Mouse (Mus musculus) brain, embryonic 14.5 days (tissue): Measurements from ENCODE around the gene Psmb11. TPM values are rescaled to one million over a fixed set of nuclear protein-coding genes. Genes with fewer than 3 reads are reported as not detected.
A peak's percentile ranks its signal among the peaks of the same experiment; 100 is the strongest.

Source experiments
- DNase-seq: peaks from one replicate; pipeline ENCODE4 v3.0.0-alpha.2; 2011; ENCODE audit warnings: low read depth
- CTCF ChIP-seq: fragments of 200-500 bp; IDR thresholded peaks from 2 replicates; pipeline ENCODE4 v1.5.1; 2012; ENCODE audit warnings: inconsistent platforms, mild to moderate bottlenecking, moderate library complexity, borderline replicate concordance; ENCODE audit not compliant: insufficient read depth, insufficient read length; ENCODE audit errors: extremely low read depth
- POLR2A ChIP-seq: fragments of 200-500 bp; IDR thresholded peaks from 2 replicates; pipeline ENCODE4 v1.6.1; 2012; ENCODE audit warnings: mild to moderate bottlenecking, inconsistent platforms, borderline replicate concordance; ENCODE audit not compliant: poor library complexity, insufficient read depth, insufficient read length, severe bottlenecking; ENCODE audit errors: extremely low read depth
- polyA plus RNA-seq: library from polyadenylated mRNA; depleted of rRNA; stranded (reverse); fragments of >200 nt; gene quantifications from 2 replicates; pipeline ENCODE4 v1.2.3, GENCODE M21; 2012

The Psmb11 gene
- polyA plus RNA-seq, 1 experiment = 0.07 TPM

DNA sequence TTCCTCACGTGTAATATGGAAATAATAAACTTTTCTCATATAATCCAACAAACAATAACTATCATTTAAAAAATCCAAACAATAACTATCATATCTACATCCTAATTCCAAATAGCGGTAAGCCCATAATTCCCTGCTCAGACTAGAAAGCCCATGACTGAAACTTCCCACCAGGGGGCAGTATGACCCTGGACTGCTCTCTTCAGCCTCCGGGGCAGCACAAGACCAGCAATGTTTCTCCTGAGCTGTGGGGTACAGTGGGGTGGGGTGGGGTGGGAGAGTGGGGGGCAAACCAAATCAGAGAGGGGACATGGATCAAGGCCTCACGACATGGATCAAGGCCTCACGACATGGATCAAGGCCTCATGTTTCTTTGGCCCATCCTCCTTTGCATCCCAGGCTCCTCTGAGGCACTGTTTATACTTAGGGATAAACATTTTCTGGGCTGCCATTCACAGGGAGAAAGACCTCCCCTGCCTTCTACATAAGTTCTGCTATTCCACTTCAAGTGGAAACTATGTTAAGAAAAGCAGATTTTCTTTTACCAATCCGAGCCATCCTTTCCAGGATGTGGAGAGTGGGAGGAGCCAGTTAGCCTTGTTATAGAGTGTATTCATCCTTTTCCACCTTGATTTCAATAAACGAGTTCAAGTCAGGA lies 37.4 kb upstream of the Psmb11 start:
- TF ChIP-seq POLR2A = no peak
- peak; percentile 72; the same call in 1 of the 2 replicates for TF ChIP-seq CTCF
- peak; percentile 73 for DNase-seq

DNA sequence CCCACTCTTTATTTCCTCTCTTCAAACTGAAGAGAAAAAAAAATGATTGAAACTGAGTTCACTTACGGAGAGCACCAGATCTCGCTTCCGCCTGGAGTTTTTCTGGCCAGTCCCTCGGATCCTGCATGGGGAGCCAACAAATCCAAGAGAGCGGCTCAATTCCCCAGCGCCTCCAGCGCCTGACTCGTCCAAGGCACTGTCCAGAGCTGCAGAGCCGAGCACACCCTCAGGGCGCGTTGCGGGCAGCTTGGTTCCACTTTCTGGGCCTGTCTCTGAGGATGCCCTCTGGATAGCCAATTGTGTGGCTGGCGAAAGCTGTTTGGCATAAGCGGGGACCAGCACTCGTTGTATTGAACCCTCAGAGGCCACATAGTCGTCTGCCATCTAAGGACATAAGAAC lies 30.2 kb upstream of the Psmb11 start:
- TF ChIP-seq POLR2A = no peak
- no peak for TF ChIP-seq CTCF
- DNase-seq = no peak

DNA sequence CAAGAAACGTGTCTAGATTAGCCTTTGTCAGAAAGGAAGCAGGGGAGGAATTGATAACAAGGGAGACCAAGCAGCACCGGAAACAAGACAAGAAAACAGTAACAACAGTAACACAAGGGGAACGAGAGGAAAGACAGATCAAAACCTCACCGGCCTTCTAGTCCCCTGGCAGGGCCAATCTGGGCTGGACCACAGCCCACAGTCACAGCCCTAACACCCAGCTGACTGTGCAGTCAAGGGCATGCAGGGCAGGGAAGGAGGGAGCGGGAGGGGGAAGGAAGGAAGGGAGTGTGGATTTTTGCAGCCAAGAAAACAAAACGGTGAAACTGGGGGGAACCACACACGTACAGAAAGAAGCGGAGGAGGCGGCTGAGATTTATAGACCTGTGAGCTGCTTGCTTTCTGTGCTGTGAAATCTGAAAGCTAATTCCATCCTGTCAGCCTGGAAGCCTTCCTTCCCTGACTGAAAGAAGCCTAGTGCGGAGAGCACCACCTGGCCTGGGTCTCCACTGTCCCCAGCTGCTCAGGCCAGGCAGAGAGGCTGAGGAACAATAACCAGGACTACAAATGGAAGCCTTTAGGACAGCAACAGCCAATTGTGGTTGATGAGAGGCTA lies 28.8 kb upstream of the Psmb11 start:
- peak; percentile 17 for DNase-seq
- TF ChIP-seq CTCF = no peak

- DNase-seq = no peak
- TF ChIP-seq POLR2A (no peak), CTCF (peak; percentile 34; the same call in 1 of the 2 replicates)
Observed at GRCm38 (mm10) chr14:54594055-54594454, 27.2 kb upstream of the Psmb11 start.

GRCm38 (mm10) chr14:54594631-54595414 lies 26.4 kb upstream of the Psmb11 start:
- peak; percentile 53 for DNase-seq
- no peak for TF ChIP-seq POLR2A

DNA sequence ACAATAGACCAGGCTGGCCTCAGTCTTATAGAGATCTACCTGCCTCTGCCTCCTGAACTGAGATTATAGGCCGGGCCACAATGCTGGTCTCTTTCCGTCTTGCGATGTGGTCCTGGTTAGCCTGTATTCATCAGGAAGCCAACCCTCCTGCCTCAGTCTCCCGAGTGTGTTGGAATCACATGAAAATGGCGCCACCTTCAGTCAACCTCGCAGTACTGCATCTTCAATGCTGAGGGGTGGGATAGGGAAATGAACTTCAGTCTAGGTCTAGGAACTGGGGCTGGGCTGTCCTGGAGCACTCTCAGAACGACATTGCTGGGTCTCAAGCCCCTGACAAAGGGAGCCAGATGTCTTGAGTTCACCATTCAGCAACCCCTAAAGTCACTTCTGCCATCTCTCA lies 24.1 kb upstream of the Psmb11 start:
- DNase-seq = no peak
- TF ChIP-seq CTCF (peak; percentile 49; the same call in 1 of the 2 replicates), POLR2A (no peak)

GRCm38 (mm10) chr14:54601601-54602000 lies 19.6 kb upstream of the Psmb11 start:
- no peak for DNase-seq
- TF ChIP-seq CTCF = no peak
- TF ChIP-seq POLR2A = no peak

DNA sequence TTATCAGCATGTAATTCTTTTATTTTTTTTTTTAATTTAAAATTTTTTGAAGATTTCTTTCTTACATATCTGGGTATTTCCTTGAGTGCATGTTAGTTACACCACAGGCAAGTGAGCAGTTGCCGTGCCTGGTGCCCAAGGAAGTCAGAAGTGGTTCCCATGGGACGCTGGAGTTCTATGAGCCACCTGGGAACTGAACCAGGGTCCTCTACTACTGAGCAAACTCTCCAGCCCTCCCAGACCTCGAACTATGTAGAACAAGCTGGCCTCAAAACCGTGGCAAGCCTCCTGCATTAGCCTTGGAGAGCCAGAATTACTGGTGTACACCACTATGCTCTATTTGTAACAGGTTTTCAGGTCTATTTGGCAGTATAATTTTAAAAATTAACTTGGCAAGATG lies 18.6 kb upstream of the Psmb11 start:
- TF ChIP-seq POLR2A (no peak), CTCF (no peak)
- no peak for DNase-seq

GRCm38 (mm10) chr14:54603038-54603654 lies 18.1 kb upstream of the Psmb11 start:
- TF ChIP-seq POLR2A (peak; percentile 97), CTCF (no peak)
- peak; percentile 99 for DNase-seq

GRCm38 (mm10) chr14:54603686-54604085 lies 17.5 kb upstream of the Psmb11 start:
- TF ChIP-seq POLR2A = no peak
- TF ChIP-seq CTCF = no peak
- DNase-seq = no peak

- peak; percentile 93 for DNase-seq
- TF ChIP-seq CTCF (no peak), POLR2A (0 out of 2 replicates have a peak, but pooled peaks have one; percentile 34)
Observed at GRCm38 (mm10) chr14:54605752-54606321, 15.4 kb upstream of the Psmb11 start, which contains the start of gene 4931414P19Rik. Gene 4931414P19Rik (minus strand): TSS chr14:54605993.

DNA sequence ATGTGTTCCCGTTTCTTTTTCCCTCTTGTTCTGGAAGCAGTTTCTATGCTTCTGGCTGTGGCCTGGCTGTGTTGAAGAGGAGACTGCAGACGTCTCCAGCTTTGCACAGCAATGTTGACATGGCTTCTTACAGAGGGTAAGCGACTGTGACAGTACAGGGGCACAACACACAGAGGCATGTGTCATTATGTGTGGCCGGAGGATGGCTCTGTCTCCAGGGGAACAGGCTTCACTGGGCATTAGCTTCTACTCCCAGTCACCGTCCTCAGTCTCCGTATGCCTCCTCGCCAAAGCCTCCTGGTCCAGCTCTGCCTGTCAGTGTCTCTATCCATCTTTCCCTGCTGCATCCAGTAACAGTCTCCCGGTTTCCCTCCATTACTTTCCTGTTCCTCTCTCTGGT lies 14.0 kb upstream of the Psmb11 start:
- no peak for TF ChIP-seq CTCF

More for the DNA sequence above, 14.0 kb upstream of the Psmb11 start:
- no peak for DNase-seq
